Mouse (Mus musculus): Measurements from ENCODE around the gene Plekha4.
"Not testable (repeated sequence)": the region's sequence is repeated elsewhere in the genome, so short reads cannot be mapped to it uniquely, and the experiment has no call there.

Plekha4 gene

DNA sequence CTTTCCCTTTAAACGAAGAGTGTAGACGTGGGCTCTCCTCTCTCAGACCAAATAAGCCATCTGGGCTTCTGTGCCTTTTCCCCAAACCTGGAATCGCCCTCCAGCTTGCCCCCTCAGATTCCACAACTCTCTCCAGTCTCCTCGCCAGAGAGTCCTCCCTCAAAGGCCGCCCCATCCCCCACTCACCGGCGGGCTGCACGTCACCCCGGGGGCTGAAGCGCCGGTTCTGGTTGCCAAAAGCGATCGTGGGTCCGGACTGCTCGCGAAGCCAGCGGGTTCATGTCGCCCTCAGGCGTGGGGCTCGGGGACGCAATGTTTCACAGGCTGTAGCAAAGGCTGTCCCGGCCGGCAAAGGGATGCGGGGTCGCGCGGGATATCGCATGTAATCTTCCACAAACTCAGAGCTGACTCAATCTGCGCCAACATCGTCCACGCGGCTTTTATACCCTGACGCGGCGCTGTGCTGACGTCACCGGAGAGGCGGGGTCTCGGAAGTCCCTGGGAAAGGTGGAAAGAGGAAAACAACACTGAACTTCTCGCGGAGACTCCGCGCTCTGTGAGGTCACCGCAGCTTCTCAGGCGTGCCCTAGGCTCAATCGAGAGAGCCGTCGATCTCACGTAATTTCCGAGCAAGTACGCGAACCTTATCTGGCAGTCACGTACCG lies at the start of gene Plekha4, which contains the start of gene Ppp1r15a:
TSS of gene Plekha4 (plus strand) at position 522 of the 665 bp plus-strand sequence.
TSS of gene Ppp1r15a (minus strand) at position 460 of the 665 bp plus-strand sequence.
- DNase-seq (ENCODE audit: low read depth): peak; percentile 97

- no peak for DNase-seq (ENCODE audit: low read depth)
These were observed 49.7 kb upstream of the Plekha4 start for GRCm38 (mm10) chr7:45476453-45476852.

- no peak for DNase-seq (ENCODE audit: low read depth)
These were observed 49.1 kb upstream of the Plekha4 start for GRCm38 (mm10) chr7:45477003-45477402.

GRCm38 (mm10) chr7:45478774-45479173 lies 47.4 kb upstream of the Plekha4 start:
- DNase-seq (ENCODE audit: low read depth): no peak

- not testable (repeated sequence) for DNase-seq (ENCODE audit: low read depth)
These were observed 45.8 kb upstream of the Plekha4 start for GRCm38 (mm10) chr7:45480310-45480709.

GRCm38 (mm10) chr7:45481374-45481927 lies 44.7 kb upstream of the Plekha4 start, which contains the start of gene Tulp2:
Gene Tulp2 (plus strand): TSS chr7:45481877.
- no peak for DNase-seq (ENCODE audit: low read depth)

DNA sequence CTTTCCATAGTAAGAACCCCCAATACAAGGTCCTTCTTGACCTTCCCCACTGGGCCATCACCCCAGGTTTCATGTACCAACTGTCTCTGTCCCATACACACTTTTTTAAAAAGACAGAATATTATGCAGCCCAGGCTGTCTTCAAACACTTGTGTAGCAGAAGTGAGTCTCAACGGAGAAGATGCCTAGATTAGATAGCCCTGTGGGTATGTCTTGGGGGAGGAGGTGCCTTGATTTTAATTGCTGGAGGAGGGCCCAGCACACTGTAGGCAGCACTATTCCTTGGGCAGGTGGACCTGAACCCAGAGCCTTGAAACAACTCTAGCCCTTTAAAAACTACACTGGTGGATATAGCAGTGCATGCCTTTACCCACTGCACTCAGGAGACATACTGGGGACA lies 44.0 kb upstream of the Plekha4 start:
- no peak for DNase-seq (ENCODE audit: low read depth)

DNA sequence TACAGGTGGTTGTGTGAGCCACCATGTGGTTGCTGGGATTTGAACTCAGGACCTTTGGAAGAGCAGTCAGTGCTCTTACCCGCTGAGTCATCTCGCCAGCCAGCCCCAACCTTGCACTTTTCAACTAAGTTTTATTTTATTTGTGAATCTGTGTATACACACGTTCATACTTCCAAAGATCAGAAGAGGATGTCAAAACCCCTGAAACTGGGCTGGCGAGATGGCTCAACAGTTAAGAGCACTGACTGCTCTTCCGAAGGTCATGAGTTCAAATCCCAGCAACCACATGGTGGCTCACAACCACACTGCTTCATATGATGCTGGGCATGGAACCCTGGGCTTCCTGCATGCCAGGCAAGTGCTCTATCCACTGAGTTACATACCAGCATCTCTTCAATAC lies 41.1 kb upstream of the Plekha4 start:
- not testable (repeated sequence) for DNase-seq (ENCODE audit: low read depth)

- no peak for DNase-seq (ENCODE audit: low read depth)
These were observed 40.0 kb upstream of the Plekha4 start for GRCm38 (mm10) chr7:45486158-45486557.

- no peak for DNase-seq (ENCODE audit: low read depth)
These were observed 39.2 kb upstream of the Plekha4 start, which contains the start of gene Gm45808 for GRCm38 (mm10) chr7:45486761-45487415. Gene Gm45808 (minus strand): TSS chr7:45486811.

DNA sequence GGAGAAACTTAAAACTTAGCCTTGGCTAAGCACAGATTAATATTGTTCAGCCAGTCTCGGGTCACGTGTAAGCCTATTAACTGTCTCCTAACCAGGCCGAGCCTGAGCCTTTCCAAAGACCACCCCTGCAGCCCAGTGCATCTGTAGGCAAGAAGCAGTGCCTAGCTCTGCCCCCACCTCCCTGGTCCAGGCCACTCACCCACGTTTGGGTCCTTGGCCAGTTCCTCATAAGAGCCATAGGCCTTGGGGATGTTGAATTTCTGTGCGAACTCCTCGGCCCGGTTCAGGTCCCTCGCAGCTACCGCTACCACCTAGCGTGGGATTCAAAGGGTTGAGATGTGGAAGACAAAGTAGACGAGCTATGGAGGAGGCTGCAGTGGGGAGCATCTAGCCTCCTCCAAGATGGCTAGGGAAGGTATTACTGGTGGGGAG lies 38.3 kb upstream of the Plekha4 start:
- DNase-seq (ENCODE audit: low read depth): no peak

DNA sequence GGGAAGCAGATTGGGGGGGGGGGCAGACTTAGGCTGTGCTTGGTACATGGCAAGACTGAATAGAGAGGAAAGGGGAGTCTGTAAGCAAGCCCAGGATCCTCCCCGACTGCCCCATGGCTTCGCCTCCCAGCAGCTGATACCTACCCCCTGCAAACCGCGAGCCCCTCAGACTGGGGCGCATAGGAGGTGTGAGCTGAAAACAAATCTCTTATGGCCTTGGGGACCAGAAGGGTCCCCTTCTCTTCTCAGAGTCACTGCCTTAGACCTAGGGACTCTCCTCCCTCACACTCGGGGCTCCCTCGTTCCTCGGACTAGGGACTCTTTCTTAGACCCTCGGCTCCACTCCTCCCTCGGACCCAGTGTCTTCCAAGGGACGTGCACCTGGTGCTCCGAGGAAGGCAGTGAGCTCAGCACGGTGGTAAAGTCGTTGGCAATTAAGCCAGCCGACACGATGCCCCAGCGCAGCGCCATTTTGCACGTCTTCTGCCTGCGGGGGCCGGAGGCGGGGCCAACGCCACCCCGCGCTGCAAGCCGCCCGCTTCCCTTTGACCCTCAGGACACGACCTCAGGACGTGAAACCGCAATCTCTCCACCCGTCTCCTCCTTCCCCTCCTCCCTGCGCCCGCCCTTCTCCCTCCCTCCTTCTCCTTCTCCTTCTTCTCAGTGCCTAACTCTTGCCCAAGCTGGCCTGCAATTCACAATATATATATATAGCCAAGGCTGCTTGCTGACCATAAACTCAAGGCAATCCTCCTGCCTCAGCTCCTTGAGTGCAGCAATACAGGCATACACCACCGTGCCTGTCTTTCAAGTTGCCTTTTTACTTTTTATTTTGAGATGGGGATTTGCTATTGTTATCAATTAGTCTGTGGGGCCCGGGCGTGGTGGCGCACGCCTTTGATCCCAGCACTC lies 37.6 kb upstream of the Plekha4 start, which contains the start of gene Dhdh:
TSS of gene Dhdh (minus strand) at position 513 of the 912 bp plus-strand sequence.
- DNase-seq (ENCODE audit: low read depth): no peak

GRCm38 (mm10) chr7:45489578-45489977 lies 36.6 kb upstream of the Plekha4 start:
- DNase-seq (ENCODE audit: low read depth): no peak

DNA sequence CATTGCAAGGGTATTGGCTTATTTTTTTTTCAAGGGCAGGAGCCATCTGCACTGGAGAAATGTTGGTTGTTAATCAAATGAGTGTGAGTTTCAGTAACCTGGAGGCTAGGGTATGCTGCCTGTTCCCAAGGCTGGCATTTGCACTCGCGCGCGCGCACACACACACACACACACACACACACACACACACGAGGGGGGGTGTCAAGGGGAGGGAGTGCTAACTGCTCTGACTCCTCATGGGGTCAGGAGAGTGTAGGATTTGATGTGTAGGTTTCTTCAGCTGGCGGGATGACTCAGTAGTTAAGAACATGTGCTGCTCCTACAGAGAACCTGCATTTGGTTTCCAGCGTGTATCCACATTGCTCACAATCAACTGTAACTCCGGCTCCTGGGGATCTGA lies 35.3 kb upstream of the Plekha4 start:
- DNase-seq (ENCODE audit: low read depth): no peak

DNA sequence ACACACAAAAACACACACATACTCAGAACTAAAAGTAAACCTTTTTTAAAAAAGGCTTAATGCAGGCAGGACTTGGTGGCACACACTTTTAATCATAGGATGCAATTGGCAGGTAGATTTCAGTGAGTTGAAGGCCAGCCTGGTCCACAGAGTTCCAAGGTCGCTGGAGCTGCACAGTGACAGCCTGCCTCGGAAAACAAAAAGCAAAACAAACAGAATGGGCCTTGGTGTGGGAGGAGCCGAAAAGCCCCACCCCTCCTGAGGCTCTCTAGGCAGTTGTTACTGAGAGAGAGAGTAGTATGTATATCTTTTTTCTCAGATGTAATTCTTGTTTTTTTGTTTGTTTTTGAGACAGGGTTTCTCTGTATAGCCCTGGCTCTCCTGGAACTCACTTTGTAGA lies 34.9 kb upstream of the Plekha4 start:
- no peak for DNase-seq (ENCODE audit: low read depth)

DNA sequence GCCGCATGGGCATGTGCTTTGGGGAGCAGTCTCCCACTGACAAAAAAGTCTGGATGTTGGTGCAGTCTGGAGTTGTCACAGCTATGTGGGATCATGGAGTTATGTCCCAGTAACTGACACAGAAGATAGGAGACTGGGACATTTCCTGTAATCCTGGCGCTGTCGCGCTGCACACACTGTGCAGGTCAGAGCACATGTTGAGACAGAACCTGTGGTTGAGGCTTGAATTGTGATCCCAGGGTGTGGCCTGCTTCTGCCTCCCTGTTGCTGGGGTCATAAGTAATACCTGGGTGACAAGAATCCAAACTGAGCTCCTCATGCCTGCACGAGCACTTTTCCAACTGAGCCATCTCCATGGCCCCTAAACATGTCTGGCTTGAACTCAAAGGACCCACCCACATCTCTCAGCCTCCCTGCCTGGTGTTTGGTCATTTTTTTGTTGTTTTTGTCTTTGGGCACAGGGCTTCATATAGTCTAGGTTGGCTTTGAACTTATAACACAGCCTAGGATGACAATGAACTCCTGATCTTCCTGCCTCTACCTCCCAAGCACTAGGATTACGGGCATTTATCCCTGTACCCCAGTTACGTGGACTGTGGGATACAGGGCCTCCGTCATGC lies 33.8 kb upstream of the Plekha4 start:
- no peak for DNase-seq (ENCODE audit: low read depth)

- DNase-seq (ENCODE audit: low read depth): no peak
These were observed 33.2 kb upstream of the Plekha4 start for GRCm38 (mm10) chr7:45492951-45493350.

GRCm38 (mm10) chr7:45494548-45494947 lies 31.6 kb upstream of the Plekha4 start:
- DNase-seq (ENCODE audit: low read depth): no peak

DNA sequence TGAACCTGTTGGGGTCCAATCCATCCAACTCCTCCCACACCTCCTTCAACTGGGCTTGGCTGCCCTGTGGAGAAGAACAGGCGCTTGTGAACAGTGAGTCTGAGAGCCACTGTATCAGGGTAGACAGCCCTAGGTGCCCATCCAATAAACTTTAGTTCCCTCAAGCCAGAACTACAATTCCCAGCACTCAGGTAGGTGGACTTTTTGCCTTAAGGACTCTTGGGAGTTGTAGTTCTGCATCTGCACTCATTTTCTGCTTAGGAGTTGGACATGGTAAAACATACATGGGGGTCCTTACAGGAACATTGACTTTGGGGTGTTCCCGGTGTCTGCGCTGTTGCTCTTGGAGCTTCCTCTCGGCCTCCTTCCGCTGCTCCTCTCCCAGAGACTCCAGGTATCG lies 27.7 kb upstream of the Plekha4 start:
- DNase-seq (ENCODE audit: low read depth): no peak

- DNase-seq (ENCODE audit: low read depth): no peak
These were observed 18.5 kb upstream of the Plekha4 start for GRCm38 (mm10) chr7:45507583-45507982.

DNA sequence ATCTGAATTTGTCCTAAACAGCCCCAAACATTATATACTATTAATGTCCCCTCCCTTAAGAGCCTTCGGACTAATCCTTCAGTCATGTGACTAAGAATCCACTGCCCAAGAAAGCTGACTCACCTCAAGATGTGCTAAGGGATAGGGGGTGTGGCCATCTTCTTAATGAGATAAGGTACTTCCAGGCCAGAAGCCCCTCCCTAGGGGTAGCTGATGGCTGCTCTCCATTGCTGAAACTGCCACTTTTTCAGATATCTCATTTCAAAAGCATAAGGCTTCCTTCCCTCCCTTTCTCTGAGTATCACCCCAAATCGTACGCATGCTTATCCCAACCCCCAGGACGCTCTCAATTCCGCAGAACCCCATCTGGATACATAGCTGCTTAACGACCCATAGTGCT lies 17.6 kb upstream of the Plekha4 start:
- no peak for DNase-seq (ENCODE audit: low read depth)
